Mouse (Mus musculus): ENCODE measurements around the gene Zfp566.

The Zfp566 gene

DNA sequence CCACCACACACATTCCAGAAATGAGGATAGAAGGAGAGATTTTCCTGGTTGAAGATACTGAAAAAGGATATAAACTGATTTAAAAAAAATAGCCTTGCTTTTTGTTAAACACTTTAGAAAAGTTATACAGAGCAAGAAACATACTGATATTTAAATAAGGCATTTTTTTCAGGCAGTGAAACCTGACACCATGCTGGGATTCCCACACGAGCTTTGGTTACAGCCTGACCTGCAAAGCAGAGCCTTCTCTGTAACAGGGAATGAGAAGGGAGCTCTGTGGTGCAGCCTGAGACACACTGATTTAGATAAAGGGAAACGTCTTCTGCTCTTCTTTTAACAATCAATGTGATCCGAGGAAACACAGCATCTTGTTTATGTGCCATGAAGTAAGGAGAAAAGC, 36.7 kb downstream of the Zfp566 start:
- in situ Hi-C loops (cut with MboI), result no loop called here

DNA sequence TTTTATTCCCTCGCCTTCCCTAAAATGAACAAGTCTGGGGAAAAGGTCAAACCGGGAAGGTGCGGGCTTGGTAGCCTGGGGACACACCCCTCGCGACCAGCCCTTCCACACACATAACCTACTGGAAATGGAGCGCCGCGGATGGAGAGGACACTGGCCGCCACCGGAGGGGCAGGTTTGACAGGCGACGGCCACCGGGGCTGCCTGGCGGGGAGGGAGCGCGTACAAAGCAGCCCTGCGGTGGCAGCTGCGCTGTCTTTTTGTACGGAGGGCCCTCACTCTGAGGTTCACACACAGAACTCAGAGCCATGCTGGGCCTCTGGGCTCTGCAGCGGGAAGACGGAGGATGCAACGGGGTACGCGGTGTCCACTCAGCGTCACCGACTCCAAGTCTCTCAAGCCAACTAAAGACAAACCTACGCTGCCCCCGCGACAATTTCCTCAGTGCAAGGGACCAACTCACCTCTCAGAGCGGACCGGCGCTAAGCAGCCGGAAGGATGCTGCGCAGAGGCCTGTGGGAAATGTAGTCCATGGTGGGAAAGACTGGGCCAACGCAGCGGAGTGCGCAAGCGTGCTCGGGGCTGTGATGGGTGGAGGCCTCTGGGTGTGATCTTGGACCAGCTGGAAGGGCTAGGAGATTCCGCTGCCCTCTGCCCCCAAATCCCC, 39.3 kb downstream of the Zfp566 start, which contains the start of gene Zfp14:
Gene Zfp14, minus strand, starts transcription at position 499 of the 667 bp plus-strand sequence.
- in situ Hi-C loops (cut with MboI), result no loop called here

DNA sequence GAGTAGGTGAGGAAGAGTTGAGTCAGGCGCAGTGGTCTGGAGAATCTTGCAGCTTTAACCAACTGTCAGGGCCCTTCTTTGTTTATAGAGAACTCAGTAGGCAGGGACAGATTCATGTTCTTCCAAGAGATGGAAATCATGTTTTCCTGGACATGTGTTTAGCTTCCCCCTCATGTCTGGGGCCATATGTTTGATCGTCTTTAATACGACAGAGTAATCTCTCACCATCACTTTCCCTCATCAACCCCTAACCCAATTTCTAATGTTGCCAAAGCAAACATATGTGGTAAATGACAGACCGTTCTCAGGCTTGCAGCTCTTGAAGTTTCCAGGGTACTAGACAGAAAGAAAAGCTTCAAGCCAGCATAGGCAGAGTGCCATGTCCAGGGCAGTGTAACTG, 42.2 kb downstream of the Zfp566 start:
- in situ Hi-C loops (cut with MboI), result no loop called here

GRCm38 (mm10) chr7:30044354-30044753, 46.0 kb downstream of the Zfp566 start:
- in situ Hi-C loops (cut with MboI), result no loop called here

GRCm38 (mm10) chr7:30034331-30034730, 56.0 kb downstream of the Zfp566 start:
- in situ Hi-C loops (cut with MboI), result no loop called here

GRCm38 (mm10) chr7:30031379-30031778, 58.9 kb downstream of the Zfp566 start:
- in situ Hi-C loops (cut with MboI), result no loop called here

DNA sequence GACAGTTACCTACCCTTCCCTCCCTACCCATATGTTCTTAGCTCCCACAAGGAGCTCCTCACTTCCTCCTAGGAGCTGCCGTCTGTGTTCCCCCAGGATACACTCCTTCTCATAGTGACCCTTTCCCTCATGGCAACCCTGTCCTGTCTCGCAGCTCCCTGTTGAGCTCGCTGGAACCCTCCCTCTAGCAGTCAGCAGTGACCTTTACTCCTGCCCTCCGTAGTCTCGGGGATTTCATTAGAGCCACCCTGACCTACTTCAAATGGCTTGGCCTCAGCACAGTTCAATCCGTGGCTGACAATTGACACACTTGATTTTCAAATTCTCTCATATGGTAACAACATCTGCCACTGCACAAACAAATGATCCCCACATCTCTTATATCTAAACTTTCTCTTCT, 59.6 kb downstream of the Zfp566 start:
- in situ Hi-C loops (cut with MboI), result no loop called here

DNA sequence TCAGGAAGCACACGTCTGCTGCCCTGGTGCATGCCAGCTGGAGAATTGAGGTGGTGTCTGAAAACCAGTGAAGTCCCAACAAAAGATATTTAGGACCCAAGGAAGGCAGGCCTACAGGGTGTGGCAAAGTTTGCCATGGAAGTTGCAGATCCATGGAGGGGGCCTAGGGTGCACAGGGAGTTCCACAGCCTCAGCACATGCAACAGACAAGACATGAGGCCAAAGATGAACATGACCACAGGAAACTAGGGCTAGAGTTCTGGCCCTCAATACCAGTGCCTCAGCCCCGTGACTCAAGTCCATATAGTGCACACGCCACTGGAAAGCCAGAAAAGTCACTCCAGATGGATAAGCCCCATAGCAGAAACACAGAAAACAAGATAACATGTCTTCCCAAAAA, 61.8 kb downstream of the Zfp566 start:
- in situ Hi-C loops (cut with MboI), result no loop called here

Data from mature B cell (primary cell).